Mouse (Mus musculus) heart, embryonic 13.5 days (tissue): ENCODE results near the gene Cnmd. TPM values are rescaled to one million over a fixed set of nuclear protein-coding genes. Genes with fewer than 3 reads are reported as not detected.

Experiments used
- ATAC-seq: fragments of 200-750 bp; cut with Nextera tagmentation; 2 replicates; pipeline ENCODE4 v1.8.0; 2017; ENCODE audit warnings: moderate TSS enrichment; ENCODE audit not compliant: insufficient number of reproducible peaks, low FRiP score, low TSS enrichment; ENCODE audit errors: extremely low read depth
- H3K27ac ChIP-seq: fragments of 300-500 bp; sonication (generic); replicated peaks from 2 replicates; pipeline ENCODE4 v1.5.1; 2015; ENCODE audit warnings: moderate library complexity, mild to moderate bottlenecking, inconsistent platforms
- H3K27me3 ChIP-seq: fragments of 300-500 bp; sonication (generic); replicated peaks from 2 replicates; pipeline ENCODE4 v1.6.1; 2015; ENCODE audit warnings: mild to moderate bottlenecking, inconsistent platforms
- H3K36me3 ChIP-seq: fragments of 300-500 bp; sonication (generic); 2 replicates; pipeline ENCODE4 v1.6.1; 2015; ENCODE audit warnings: mild to moderate bottlenecking, inconsistent platforms
- H3K4me1 ChIP-seq: fragments of 300-500 bp; sonication (generic); 2 replicates; pipeline ENCODE4 v1.6.1; 2015; ENCODE audit warnings: inconsistent platforms
- H3K4me2 ChIP-seq: fragments of 300-500 bp; sonication (generic); 2 replicates; pipeline ENCODE4 v1.6.1; 2015; ENCODE audit warnings: inconsistent platforms, mild to moderate bottlenecking, moderate library complexity
- H3K4me3 ChIP-seq: fragments of 300-500 bp; sonication (generic); 2 replicates; pipeline ENCODE4 v1.5.1; 2015; ENCODE audit warnings: moderate library complexity, mild to moderate bottlenecking, inconsistent platforms
- H3K9ac ChIP-seq: fragments of 300-500 bp; sonication (generic); 2 replicates; pipeline ENCODE4 v1.6.1; 2015; ENCODE audit warnings: inconsistent platforms, mild to moderate bottlenecking, moderate library complexity
- H3K9me3 ChIP-seq: fragments of 300-500 bp; sonication (generic); 2 replicates; pipeline ENCODE4 v1.6.1; 2016; ENCODE audit warnings: inconsistent platforms
- WGBS: fragments of 180-500 bp; shearing (Covaris S2); methylation state at CpG from one replicate; pipeline ENCODE4 v1.1.7; 2015; ENCODE audit warnings: mixed read lengths; 5-methylcytosine and 5-hydroxymethylcytosine counted together
- polyA plus RNA-seq: library from polyadenylated mRNA; unstranded; fragments of >200 nt; fragmentation: Nextera tagmentation; extraction: Ambion mirVana; gene quantifications from 2 replicates; pipeline ENCODE4 v1.2.1, GENCODE M21; 2015

Cnmd gene
- polyA plus RNA-seq, 1 experiment from 2014 or later, result 2.2 TPM

GRCm38 (mm10) chr14:79642063-79642462 is 19.9 kb downstream of the Cnmd start:
- H3K36me3 ChIP-seq, result no peaks in the 10 kb centered on the region
- 78% methylated on average over 9 of the region's 9 CpGs for WGBS
- H3K9me3 ChIP-seq, result no peaks in the 10 kb centered on the region
- no peak overlapping the region for H3K9ac ChIP-seq
- no peak overlapping the region for H3K4me2 ChIP-seq
- peaks cover 13% of the 10 kb centered on the region for H3K4me1 ChIP-seq
- H3K4me3 ChIP-seq, result no peak overlapping the region
- no peak overlapping the region for H3K27ac ChIP-seq
- peaks cover 4% of the 10 kb centered on the region for H3K27me3 ChIP-seq
- no peak for ATAC-seq

- Histone ChIP-seq H3K4me1 (0 out of 2 replicates have a peak, but pooled peaks cover 2% of the 10 kb centered on the region), H3K36me3 (peaks cover 14% of the 10 kb centered on the region), H3K4me2 (no peak overlapping the region), H3K27me3 (no peaks in the 10 kb centered on the region), H3K4me3 (no peak overlapping the region), H3K9me3 (no peaks in the 10 kb centered on the region), H3K9ac (no peak overlapping the region), H3K27ac (no peak overlapping the region)
- 75% methylated on average over 4 of the region's 4 CpGs for WGBS
- no peak for ATAC-seq
Measured at GRCm38 (mm10) chr14:79636814-79637213, 25.2 kb downstream of the Cnmd start.

GRCm38 (mm10) chr14:79633196-79633595 is 28.8 kb downstream of the Cnmd start:
- H3K9ac ChIP-seq, result no peak overlapping the region
- H3K27ac ChIP-seq, result no peak overlapping the region
- H3K36me3 ChIP-seq, result peaks cover 47% of the 10 kb centered on the region
- no peak overlapping the region for H3K4me3 ChIP-seq
- no peak overlapping the region for H3K4me2 ChIP-seq
- no peak for ATAC-seq
- no peaks in the 10 kb centered on the region for H3K27me3 ChIP-seq
- WGBS, result 79% methylated on average over 2 of the region's 2 CpGs
- no peaks in the 10 kb centered on the region for H3K9me3 ChIP-seq
- H3K4me1 ChIP-seq, result 0 out of 2 replicates have a peak, but pooled peaks cover 2% of the 10 kb centered on the region

GRCm38 (mm10) chr14:79632330-79632729 is 29.6 kb downstream of the Cnmd start:
- H3K4me1 ChIP-seq, result no peaks in the 10 kb centered on the region
- H3K4me3 ChIP-seq, result no peak overlapping the region
- H3K4me2 ChIP-seq, result no peak overlapping the region
- WGBS, result 94% methylated on average over 6 of the region's 6 CpGs
- ATAC-seq, result no peak
- peaks cover 56% of the 10 kb centered on the region for H3K36me3 ChIP-seq
- H3K27me3 ChIP-seq, result no peaks in the 10 kb centered on the region
- H3K27ac ChIP-seq, result no peak overlapping the region
- H3K9me3 ChIP-seq, result no peaks in the 10 kb centered on the region
- H3K9ac ChIP-seq, result no peak overlapping the region

- Histone ChIP-seq H3K4me3 (no peak overlapping the region), H3K4me2 (no peak overlapping the region), H3K9ac (no peak overlapping the region), H3K27ac (no peak overlapping the region), H3K36me3 (peaks cover 74% of the 10 kb centered on the region), H3K9me3 (no peaks in the 10 kb centered on the region), H3K27me3 (no peaks in the 10 kb centered on the region), H3K4me1 (peaks cover 9% of the 10 kb centered on the region)
- WGBS, result 18% methylated on average over 3 of the region's 3 CpGs
- ATAC-seq, result no peak
Measured at GRCm38 (mm10) chr14:79621143-79621542, 40.8 kb downstream of the Cnmd start.

GRCm38 (mm10) chr14:79619802-79620201 is 42.2 kb downstream of the Cnmd start:
- Histone ChIP-seq H3K27ac (no peak overlapping the region), H3K9ac (no peak overlapping the region), H3K4me2 (no peak overlapping the region), H3K4me3 (no peak overlapping the region), H3K4me1 (peaks cover 9% of the 10 kb centered on the region), H3K9me3 (no peaks in the 10 kb centered on the region), H3K27me3 (no peaks in the 10 kb centered on the region), H3K36me3 (peaks cover 70% of the 10 kb centered on the region)
- 89% methylated on average over 7 of the region's 7 CpGs for WGBS
- ATAC-seq, result no peak

GRCm38 (mm10) chr14:79617121-79617828 is 44.7 kb downstream of the Cnmd start:
- peaks cover 71% of the 10 kb centered on the region for H3K36me3 ChIP-seq
- no peak overlapping the region for H3K9ac ChIP-seq
- no peaks in the 10 kb centered on the region for H3K27me3 ChIP-seq
- H3K4me2 ChIP-seq, result no peak overlapping the region
- no peak for ATAC-seq
- no peak overlapping the region for H3K27ac ChIP-seq
- 83% methylated on average over 8 of the region's 8 CpGs for WGBS
- H3K9me3 ChIP-seq, result no peaks in the 10 kb centered on the region
- no peak overlapping the region for H3K4me3 ChIP-seq
- H3K4me1 ChIP-seq, result peaks cover 9% of the 10 kb centered on the region

GRCm38 (mm10) chr14:79608286-79608685 is 53.7 kb downstream of the Cnmd start:
- Histone ChIP-seq H3K27me3 (no peaks in the 10 kb centered on the region), H3K36me3 (peaks cover 92% of the 10 kb centered on the region), H3K27ac (no peak overlapping the region), H3K9me3 (no peaks in the 10 kb centered on the region), H3K4me3 (no peak overlapping the region), H3K4me1 (no peaks in the 10 kb centered on the region), H3K4me2 (no peak overlapping the region), H3K9ac (no peak overlapping the region)
- WGBS, result 89% methylated on average over 6 of the region's 6 CpGs
- no peak for ATAC-seq

- Histone ChIP-seq H3K27ac (no peak overlapping the region), H3K4me3 (no peak overlapping the region), H3K36me3 (peaks cover 91% of the 10 kb centered on the region), H3K4me1 (no peaks in the 10 kb centered on the region), H3K4me2 (no peak overlapping the region), H3K27me3 (no peaks in the 10 kb centered on the region), H3K9ac (no peak overlapping the region), H3K9me3 (no peaks in the 10 kb centered on the region)
- ATAC-seq, result no peak
- whole genome bisulfite sequencing, result 94% methylated on average over 4 of the region's 4 CpGs
Measured at GRCm38 (mm10) chr14:79607352-79607751, 54.6 kb downstream of the Cnmd start.

GRCm38 (mm10) chr14:79606867-79607266 is 55.1 kb downstream of the Cnmd start:
- WGBS, result 87% methylated on average over 3 of the region's 3 CpGs
- no peak overlapping the region for H3K27ac ChIP-seq
- ATAC-seq, result no peak

GRCm38 (mm10) chr14:79606392-79606791 is 55.6 kb downstream of the Cnmd start:
- no peak for ATAC-seq
- H3K27me3 ChIP-seq, result no peaks in the 10 kb centered on the region
- H3K4me3 ChIP-seq, result no peak overlapping the region
- WGBS, result 88% methylated on average over 6 of the region's 6 CpGs
- peaks cover 89% of the 10 kb centered on the region for H3K36me3 ChIP-seq
- H3K4me2 ChIP-seq, result no peak overlapping the region
- no peaks in the 10 kb centered on the region for H3K4me1 ChIP-seq
- no peaks in the 10 kb centered on the region for H3K9me3 ChIP-seq
- H3K9ac ChIP-seq, result no peak overlapping the region
- H3K27ac ChIP-seq, result no peak overlapping the region

More at GRCm38 (mm10) chr14:79606867-79607266, 55.1 kb downstream of the Cnmd start:
- peaks cover 89% of the 10 kb centered on the region for H3K36me3 ChIP-seq
- no peak overlapping the region for H3K4me2 ChIP-seq
- H3K9me3 ChIP-seq, result no peaks in the 10 kb centered on the region
- no peaks in the 10 kb centered on the region for H3K27me3 ChIP-seq
- H3K4me1 ChIP-seq, result no peaks in the 10 kb centered on the region
- H3K4me3 ChIP-seq, result no peak overlapping the region
- no peak overlapping the region for H3K9ac ChIP-seq

- Histone ChIP-seq H3K4me3 (no peak overlapping the region), H3K36me3 (peaks cover 89% of the 10 kb centered on the region), H3K27me3 (no peaks in the 10 kb centered on the region), H3K9ac (no peak overlapping the region), H3K4me2 (no peak overlapping the region), H3K4me1 (no peaks in the 10 kb centered on the region), H3K27ac (no peak overlapping the region), H3K9me3 (no peaks in the 10 kb centered on the region)
- WGBS, result 80% methylated on average over 2 of the region's 2 CpGs
- no peak for ATAC-seq
Measured at GRCm38 (mm10) chr14:79605881-79606280, 56.1 kb downstream of the Cnmd start.
